Mouse (Mus musculus) kidney, embryonic 16.5 days (tissue): Measurements from ENCODE around the gene Wnt3. TPM values are rescaled to one million over a fixed set of nuclear protein-coding genes. Genes with fewer than 3 reads are reported as not detected.

Source experiments
- ATAC-seq: fragments of 200-750 bp; cut with Nextera tagmentation; 2 replicates; pipeline ENCODE4 v1.8.0; 2017; ENCODE audit warnings: moderate TSS enrichment; ENCODE audit not compliant: low FRiP score, low TSS enrichment
- H3K27ac ChIP-seq: fragments of 300-500 bp; sonication (generic); 2 replicates; pipeline ENCODE4 v1.5.1; 2014; ENCODE audit warnings: low read length
- H3K27me3 ChIP-seq: fragments of 300-500 bp; sonication (generic); 2 replicates; pipeline ENCODE4 v1.6.1; 2014; ENCODE audit warnings: low read length, control low read depth, mixed read lengths; ENCODE audit not compliant: insufficient read depth
- H3K36me3 ChIP-seq: fragments of 300-500 bp; sonication (generic); 2 replicates; pipeline ENCODE4 v1.6.1; 2014; ENCODE audit warnings: low read length, control low read depth, mixed read lengths; ENCODE audit not compliant: insufficient read depth
- H3K4me1 ChIP-seq: fragments of 300-500 bp; sonication (generic); 2 replicates; pipeline ENCODE4 v1.6.1; 2014; ENCODE audit warnings: low read length, control low read depth, mixed read lengths; ENCODE audit not compliant: insufficient read depth
- H3K4me2 ChIP-seq: fragments of 300-500 bp; sonication (generic); replicated peaks from 2 replicates; pipeline ENCODE4 v1.6.1; 2014; ENCODE audit warnings: low read depth, low read length
- H3K4me3 ChIP-seq: fragments of 300-500 bp; sonication (generic); 2 replicates; pipeline ENCODE4 v1.5.1; 2014; ENCODE audit warnings: mild to moderate bottlenecking, low read length
- H3K9ac ChIP-seq: fragments of 300-500 bp; sonication (generic); replicated peaks from 2 replicates; pipeline ENCODE4 v1.6.1; 2014; ENCODE audit warnings: low read length
- H3K9me3 ChIP-seq: fragments of 300-500 bp; sonication (generic); 2 replicates; pipeline ENCODE4 v1.6.1; 2016; ENCODE audit warnings: low read length, control low read depth
- WGBS: fragments of 180-500 bp; shearing (Covaris S2); extraction: QIAGEN DNeasy Blood & Tissue Kit; methylation state at CpG from one replicate; pipeline ENCODE4 v1.1.7; 2014; 5-methylcytosine and 5-hydroxymethylcytosine counted together
- polyA plus RNA-seq: library from polyadenylated mRNA; unstranded; fragments of >200 nt; fragmentation: Nextera tagmentation; extraction: Ambion mirVana; gene quantifications from 2 replicates; pipeline ENCODE4 v1.2.1, GENCODE M21; 2015

The Wnt3 gene
- polyA plus RNA-seq, result not detected in 2 replicates

GRCm38 (mm10) chr11:103773387-103774227 lies at the start of gene Wnt3:
Gene Wnt3, plus strand, starts transcription at chr11:103774150.
- Histone ChIP-seq H3K9me3 (no peaks in the 10 kb centered on the region), H3K4me1 (peaks cover 12% of the 10 kb centered on the region), H3K4me3 (peak within 1 kb of the TSS; percentile 40), H3K4me2 (peak within 1 kb of the TSS; percentile 55), H3K27ac (no peak within 1 kb of the TSS), H3K9ac (no peak within 1 kb of the TSS), H3K27me3 (peaks cover 86% of the 10 kb centered on the region), H3K36me3 (no peaks in the 10 kb centered on the region)
- WGBS, result under 1% methylated on average over 59 of the region's 60 CpGs
- 0 out of 2 replicates have a peak, but pooled peaks have one; percentile 42 for ATAC-seq

- 55% methylated on average over 11 of the region's 11 CpGs for WGBS
- peaks cover 9% of the 10 kb centered on the region for H3K4me1 ChIP-seq
Measured at GRCm38 (mm10) chr11:103724331-103724771, 49.6 kb upstream of the Wnt3 start.

GRCm38 (mm10) chr11:103729282-103729985 lies 44.5 kb upstream of the Wnt3 start:
- no peak overlapping the region for H3K4me2 ChIP-seq
- no peaks in the 10 kb centered on the region for H3K36me3 ChIP-seq
- peaks cover 18% of the 10 kb centered on the region for H3K27me3 ChIP-seq
- H3K4me1 ChIP-seq, result peaks cover 8% of the 10 kb centered on the region
- ATAC-seq, result no peak
- no peaks in the 10 kb centered on the region for H3K9me3 ChIP-seq
- H3K27ac ChIP-seq, result no peak overlapping the region
- H3K4me3 ChIP-seq, result no peak overlapping the region
- WGBS, result 71% methylated on average over 9 of the region's 9 CpGs
- no peak overlapping the region for H3K9ac ChIP-seq

More at GRCm38 (mm10) chr11:103724331-103724771, 49.6 kb upstream of the Wnt3 start:
- no peak overlapping the region for H3K4me2 ChIP-seq
- H3K27me3 ChIP-seq, result 0 out of 2 replicates have a peak, but pooled peaks cover 2% of the 10 kb centered on the region
- H3K9me3 ChIP-seq, result no peaks in the 10 kb centered on the region
- no peak overlapping the region for H3K9ac ChIP-seq
- H3K4me3 ChIP-seq, result no peak overlapping the region
- no peaks in the 10 kb centered on the region for H3K36me3 ChIP-seq
- ATAC-seq, result no peak
- no peak overlapping the region for H3K27ac ChIP-seq

- WGBS, result 79% methylated on average over 9 of the region's 9 CpGs
- no peak for ATAC-seq
- H3K36me3 ChIP-seq, result no peaks in the 10 kb centered on the region
- peaks cover 17% of the 10 kb centered on the region for H3K4me1 ChIP-seq
- no peak overlapping the region for H3K4me3 ChIP-seq
- H3K27me3 ChIP-seq, result peaks cover 18% of the 10 kb centered on the region
- no peaks in the 10 kb centered on the region for H3K9me3 ChIP-seq
- H3K27ac ChIP-seq, result no peak overlapping the region
- H3K9ac ChIP-seq, result no peak overlapping the region
- H3K4me2 ChIP-seq, result no peak overlapping the region
Measured at GRCm38 (mm10) chr11:103731594-103731993, 42.4 kb upstream of the Wnt3 start.

GRCm38 (mm10) chr11:103732306-103732705 lies 41.6 kb upstream of the Wnt3 start:
- Histone ChIP-seq H3K4me2 (no peak overlapping the region), H3K36me3 (no peaks in the 10 kb centered on the region), H3K27ac (no peak overlapping the region), H3K4me3 (no peak overlapping the region), H3K27me3 (peaks cover 18% of the 10 kb centered on the region), H3K9ac (no peak overlapping the region), H3K9me3 (no peaks in the 10 kb centered on the region), H3K4me1 (peaks cover 20% of the 10 kb centered on the region)
- ATAC-seq, result no peak
- 81% methylated on average over 7 of the region's 7 CpGs for WGBS

- peaks cover 16% of the 10 kb centered on the region for H3K27me3 ChIP-seq
- WGBS, result 63% methylated on average over 4 of the region's 4 CpGs
Measured at GRCm38 (mm10) chr11:103733069-103733468, 40.9 kb upstream of the Wnt3 start.

GRCm38 (mm10) chr11:103733961-103734360 lies 40.0 kb upstream of the Wnt3 start:
- H3K9ac ChIP-seq, result no peak overlapping the region
- H3K4me2 ChIP-seq, result no peak overlapping the region
- no peak for ATAC-seq
- H3K4me3 ChIP-seq, result no peak overlapping the region
- H3K4me1 ChIP-seq, result peaks cover 23% of the 10 kb centered on the region
- 74% methylated on average over 2 of the region's 2 CpGs for WGBS
- peaks cover 16% of the 10 kb centered on the region for H3K27me3 ChIP-seq
- H3K36me3 ChIP-seq, result no peaks in the 10 kb centered on the region
- H3K27ac ChIP-seq, result no peak overlapping the region; the same call in 1 of the 2 replicates
- no peaks in the 10 kb centered on the region for H3K9me3 ChIP-seq

More at GRCm38 (mm10) chr11:103733069-103733468, 40.9 kb upstream of the Wnt3 start:
- no peak for ATAC-seq
- no peak overlapping the region for H3K4me3 ChIP-seq
- no peaks in the 10 kb centered on the region for H3K36me3 ChIP-seq
- H3K4me1 ChIP-seq, result peaks cover 20% of the 10 kb centered on the region
- H3K9ac ChIP-seq, result no peak overlapping the region
- no peak overlapping the region for H3K27ac ChIP-seq
- no peaks in the 10 kb centered on the region for H3K9me3 ChIP-seq
- no peak overlapping the region for H3K4me2 ChIP-seq

- 58% methylated on average over 5 of the region's 5 CpGs for WGBS
- no peak for ATAC-seq
Measured at GRCm38 (mm10) chr11:103734411-103735045, 39.4 kb upstream of the Wnt3 start.

GRCm38 (mm10) chr11:103735046-103735781 lies 38.7 kb upstream of the Wnt3 start:
- 54% methylated on average over 19 of the region's 19 CpGs for WGBS
- no peaks in the 10 kb centered on the region for H3K36me3 ChIP-seq
- no peaks in the 10 kb centered on the region for H3K9me3 ChIP-seq

More at GRCm38 (mm10) chr11:103734411-103735045, 39.4 kb upstream of the Wnt3 start:
- Histone ChIP-seq H3K4me2 (no peak overlapping the region), H3K4me3 (no peak overlapping the region), H3K4me1 (peaks cover 23% of the 10 kb centered on the region), H3K27me3 (peaks cover 17% of the 10 kb centered on the region), H3K36me3 (no peaks in the 10 kb centered on the region), H3K9ac (no peak overlapping the region; the same call in 1 of the 2 replicates), H3K27ac (peak overlapping the region; percentile 75), H3K9me3 (no peaks in the 10 kb centered on the region)

More at GRCm38 (mm10) chr11:103735046-103735781, 38.7 kb upstream of the Wnt3 start:
- no peak overlapping the region for H3K4me3 ChIP-seq
- peaks cover 23% of the 10 kb centered on the region for H3K4me1 ChIP-seq
- H3K4me2 ChIP-seq, result peak overlapping the region; percentile 31
- H3K9ac ChIP-seq, result no peak overlapping the region; the same call in 1 of the 2 replicates
- peak overlapping the region; percentile 75 for H3K27ac ChIP-seq
- H3K27me3 ChIP-seq, result peaks cover 14% of the 10 kb centered on the region
- ATAC-seq, result peak; percentile 94
